Mouse (Mus musculus) left cerebral cortex, adult 9 months (tissue): Measurements from ENCODE around the gene Cntnap2.
A peak's percentile ranks its signal among the peaks of the same experiment; 100 is the strongest.
"Not testable (repeated sequence)": the region's sequence is repeated elsewhere in the genome, so short reads cannot be mapped to it uniquely, and the experiment has no call there.

ENCODE experiments used
- DNase-seq, 2 experiments: peaks; one replicate each; pipeline ENCODE4 v3.0.0; 2022; ENCODE audit warnings: low spot score in 2 of 2

Cntnap2 gene

GRCm38 (mm10) chr6:46240349-46240748, 1181.2 kb downstream of the Cntnap2 start:
- no peak for DNase-seq

GRCm38 (mm10) chr6:46263171-46263570, 1204.0 kb downstream of the Cntnap2 start:
- no peak for DNase-seq

- DNase-seq, result no peak
Measured at GRCm38 (mm10) chr6:46346946-46347345, 1287.8 kb downstream of the Cntnap2 start.

GRCm38 (mm10) chr6:46361091-46361490, 1301.9 kb downstream of the Cntnap2 start:
- no peak for DNase-seq

GRCm38 (mm10) chr6:46362156-46362555, 1303.0 kb downstream of the Cntnap2 start:
- no peak for DNase-seq

GRCm38 (mm10) chr6:46398725-46399589, 1339.8 kb downstream of the Cntnap2 start:
- peak in 1 of 2 experiments; percentile 9 for DNase-seq

GRCm38 (mm10) chr6:46414154-46414553, 1355.0 kb downstream of the Cntnap2 start:
- no peak for DNase-seq

GRCm38 (mm10) chr6:46414562-46414961, 1355.4 kb downstream of the Cntnap2 start:
- no peak for DNase-seq

- DNase-seq, result no peak
Measured at GRCm38 (mm10) chr6:46419827-46420226, 1360.7 kb downstream of the Cntnap2 start.

GRCm38 (mm10) chr6:46420349-46420748, 1361.2 kb downstream of the Cntnap2 start:
- no peak for DNase-seq

- DNase-seq, result no peak
Measured at GRCm38 (mm10) chr6:46428231-46428630, 1369.1 kb downstream of the Cntnap2 start.

GRCm38 (mm10) chr6:46450917-46451638, 1391.9 kb downstream of the Cntnap2 start:
- DNase-seq, result no peak

- DNase-seq, result no peak
Measured at GRCm38 (mm10) chr6:46472683-46473082, 1413.5 kb downstream of the Cntnap2 start.

GRCm38 (mm10) chr6:46484392-46484791, 1425.2 kb downstream of the Cntnap2 start:
- no peak for DNase-seq

- DNase-seq, result no peak
Measured at GRCm38 (mm10) chr6:46502786-46503185, 1443.6 kb downstream of the Cntnap2 start.

GRCm38 (mm10) chr6:46512841-46513240, 1453.7 kb downstream of the Cntnap2 start:
- no peak for DNase-seq

- DNase-seq, result not testable (repeated sequence)
Measured at GRCm38 (mm10) chr6:46537586-46537985, 1478.4 kb downstream of the Cntnap2 start.

GRCm38 (mm10) chr6:46563470-46563869, 1504.3 kb downstream of the Cntnap2 start:
- DNase-seq, result no peak

GRCm38 (mm10) chr6:46575055-46575454, 1515.9 kb downstream of the Cntnap2 start:
- no peak for DNase-seq

GRCm38 (mm10) chr6:46612365-46612764, 1553.2 kb downstream of the Cntnap2 start:
- DNase-seq, result no peak

GRCm38 (mm10) chr6:46612872-46613271, 1553.7 kb downstream of the Cntnap2 start:
- DNase-seq, result no peak

GRCm38 (mm10) chr6:46669018-46669417, 1609.9 kb downstream of the Cntnap2 start:
- no peak for DNase-seq

- no peak for DNase-seq
Measured at GRCm38 (mm10) chr6:46675081-46675480, 1615.9 kb downstream of the Cntnap2 start.
